Mouse (Mus musculus) E14TG2a.4 (cell line): ENCODE data around the gene Jph3.

ENCODE experiments used
- CTCF ChIP-seq: conservative IDR thresholded peaks from 2 replicates; pipeline ENCODE4 v1.5.1; 2014; ENCODE audit warnings: low read length
- NANOG ChIP-seq: IDR thresholded peaks from 2 replicates; pipeline ENCODE4 v1.6.1; 2014; ENCODE audit warnings: borderline replicate concordance, low read length, mixed read lengths

GRCm38 (mm10) chr8:121796406-121796805, 67.0 kb downstream of the Jph3 start:
- TF ChIP-seq CTCF, result no peak
- TF ChIP-seq NANOG, result no peak
